Mouse (Mus musculus) limb, embryonic 10.5 days (tissue): ENCODE data around the gene Nsun5. TPM values are rescaled to one million over a fixed set of nuclear protein-coding genes. Genes with fewer than 3 reads are reported as not detected.

Experiments
- microRNA-seq: library from miRNA; unstranded; fragments of <30 nt; microRNA quantifications from one replicate; pipeline ENCODE4, GENCODE M21; 2017
- polyA plus RNA-seq: library from polyadenylated mRNA; unstranded; fragments of >200 nt; fragmentation: Nextera tagmentation; extraction: Ambion mirVana; gene quantifications from 2 replicates; pipeline ENCODE4 v1.2.1, GENCODE M21; 2016

Gene Nsun5
- polyA plus RNA-seq, 1 experiment from 2014 or later = 53.2 TPM

Small RNA genes lying within 50 kb of the gene (microRNA-seq; reads per million reads assigned to microRNA genes)
- not detected for gene Mir7033

Other genes with a start within 250 kb of the Nsun5 start
- gene Tbl2, start 220.3 kb upstream of the Nsun5 start, polyA plus RNA-seq = 19.4 and 30.7 TPM in 2 replicates
- gene Bcl7b, start 201.7 kb upstream of the Nsun5 start, polyA plus RNA-seq = 44.5 and 45.4 TPM in 2 replicates
- 58.1 and 68.3 TPM in 2 replicates for gene Baz1b, start 182.7 kb upstream of the Nsun5 start, polyA plus RNA-seq
- gene Fzd9, start 118.7 kb upstream of the Nsun5 start, polyA plus RNA-seq = 0.25 and 1.7 TPM in 2 replicates
- gene Fkbp6, start 19.9 kb upstream of the Nsun5 start, polyA plus RNA-seq = not detected in 2 replicates
- not detected in 2 replicates for gene Trim50, start 16.7 kb upstream of the Nsun5 start, polyA plus RNA-seq
- gene Pom121, start 24.6 kb downstream of the Nsun5 start, polyA plus RNA-seq = 23.0 and 23.4 TPM in 2 replicates
- gene Hip1, start 175.2 kb downstream of the Nsun5 start, polyA plus RNA-seq = 46.1 and 49.1 TPM in 2 replicates
- not detected in 2 replicates for gene Ccl26, start 193.6 kb downstream of the Nsun5 start, polyA plus RNA-seq
- 0.54 TPM in 1 of 2 replicates, not detected in the other for gene Ccl24, start 203.1 kb downstream of the Nsun5 start, polyA plus RNA-seq